Mouse (Mus musculus) ES-E14 (cell line): Measurements from ENCODE around the gene Klhl41. TPM values are rescaled to one million over a fixed set of nuclear protein-coding genes. Genes with fewer than 3 reads are reported as not detected.

Source experiments
- DNase-seq: peaks from one replicate; pipeline ENCODE4 v3.0.0-alpha.2; 2013; ENCODE audit warnings: low read depth, low spot score
- H3K27ac ChIP-seq: 2 replicates; pipeline ENCODE4 v1.5.1; 2012; ENCODE audit warnings: low read depth, mild to moderate bottlenecking, low read length, moderate library complexity, mixed read lengths; ENCODE audit not compliant: poor library complexity, insufficient read depth, severe bottlenecking
- H3K36me3 ChIP-seq: 2 replicates; pipeline ENCODE4 v1.6.1; 2012; ENCODE audit warnings: mild to moderate bottlenecking, low read length, moderate library complexity, mixed read lengths; ENCODE audit not compliant: control insufficient read depth, poor library complexity, insufficient read depth, severe bottlenecking
- H3K4me1 ChIP-seq, 2 experiments: fragments of 150-350 bp in 1 of 2; sonication (generic) in 1 of 2; 2 replicates each; pipeline ENCODE4 v1.6.1; 2012; ENCODE audit warnings: low read length in 2 of 2, mild to moderate bottlenecking in 1 of 2, mixed read lengths in 1 of 2; ENCODE audit not compliant: control insufficient read depth in 2 of 2, insufficient read depth in 2 of 2, poor library complexity in 1 of 2
- H3K4me3 ChIP-seq, 2 experiments: fragments of 150-350 bp in 1 of 2; sonication (generic) in 1 of 2; 2 replicates each; pipeline ENCODE4 v1.5.1; 2012; ENCODE audit warnings: low read length in 2 of 2, low read depth in 1 of 2, mild to moderate bottlenecking in 1 of 2, mixed read lengths in 1 of 2; ENCODE audit not compliant: insufficient read depth in 1 of 2, poor library complexity in 1 of 2, severe bottlenecking in 1 of 2
- H3K9ac ChIP-seq: 2 replicates; pipeline ENCODE4 v1.6.1; 2012; ENCODE audit warnings: low read depth, mild to moderate bottlenecking, low read length, mixed read lengths; ENCODE audit not compliant: poor library complexity, insufficient read depth, severe bottlenecking
- H3K9me3 ChIP-seq: fragments of 150-350 bp; sonication (generic); 2 replicates; pipeline ENCODE4 v1.6.1; 2012; ENCODE audit warnings: low read depth, mild to moderate bottlenecking, low read length; ENCODE audit not compliant: control insufficient read depth, insufficient read depth
- CHD2 ChIP-seq: IDR thresholded peaks from 2 replicates; pipeline ENCODE4 v1.6.1; 2014; ENCODE audit warnings: mild to moderate bottlenecking, low read depth, low read length, inconsistent platforms
- HCFC1 ChIP-seq: IDR thresholded peaks from 2 replicates; pipeline ENCODE4 v1.6.1; 2012; ENCODE audit warnings: low read length, inconsistent platforms, borderline replicate concordance; ENCODE audit not compliant: insufficient read depth
- MAFK ChIP-seq: IDR thresholded peaks from 2 replicates; pipeline ENCODE4 v1.6.1; 2014; ENCODE audit warnings: mild to moderate bottlenecking, low read depth, low read length, inconsistent platforms; ENCODE audit not compliant: insufficient read depth
- ZC3H11A ChIP-seq: IDR thresholded peaks from 2 replicates; pipeline ENCODE4 v1.6.1; 2012; ENCODE audit warnings: low read depth, mild to moderate bottlenecking, inconsistent platforms, low read length, borderline replicate concordance
- ZNF384 ChIP-seq: IDR thresholded peaks from 2 replicates; pipeline ENCODE4 v1.6.1; 2012; ENCODE audit warnings: low read depth, low read length, inconsistent platforms
- in situ Hi-C, 2 experiments: fragments of 600-800 bp; cut with MboI; formaldehyde crosslinking; loops; one replicate each; pipeline ENCODE4 v1.15.1; 2025; ENCODE audit warnings: low sequenced_read_pairs in 2 of 2, inconsistent platforms in 1 of 2; ENCODE audit not compliant: unreplicated experiment in 2 of 2
- total RNA-seq: library from RNA; depleted of rRNA; stranded (reverse); fragments of 300-350 nt; gene quantifications from 2 replicates; pipeline ENCODE4 v1.2.3, GENCODE M21; 2012

Gene Klhl41
- total RNA-seq, 1 experiment: 0.40 TPM

DNA sequence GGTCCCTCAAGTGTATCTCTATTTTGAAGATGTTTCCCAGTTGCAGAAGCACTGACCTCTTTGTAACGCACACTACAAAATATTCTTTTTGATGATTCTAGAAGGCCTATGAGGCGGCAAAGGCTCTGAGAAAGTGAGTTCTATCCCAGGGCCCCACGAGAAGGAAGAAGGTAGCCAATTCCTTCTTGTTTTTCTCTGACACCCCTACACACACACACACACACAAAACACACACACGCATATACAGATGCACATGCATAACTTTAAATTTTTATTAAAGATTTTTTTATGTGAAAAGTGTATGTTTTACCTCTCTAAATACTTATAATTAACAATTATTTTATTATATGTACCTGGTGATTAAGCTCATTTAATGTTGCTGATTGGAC is 43.7 kb downstream of the Klhl41 start:
- DNase-seq: no peak
- H3K9me3 ChIP-seq: no peaks in the 10 kb centered on the region
- 0 out of 4 replicates have a peak, but pooled peaks cover 0 to 2% of the 10 kb centered on the region in 2 experiments for H3K4me1 ChIP-seq
- H3K9ac ChIP-seq: no peak overlapping the region
- H3K27ac ChIP-seq: no peak overlapping the region
- in situ Hi-C loops: no loop called here
- TF ChIP-seq ZC3H11A (no peak), CHD2 (no peak), HCFC1 (no peak), MAFK (no peak), ZNF384 (no peak)
- H3K4me3 ChIP-seq: peak overlapping the region in 1 of 2 experiments; percentile 98; a peak in 2 of 4 replicates
- 0 out of 2 replicates have a peak, but pooled peaks cover 3% of the 10 kb centered on the region for H3K36me3 ChIP-seq

DNA sequence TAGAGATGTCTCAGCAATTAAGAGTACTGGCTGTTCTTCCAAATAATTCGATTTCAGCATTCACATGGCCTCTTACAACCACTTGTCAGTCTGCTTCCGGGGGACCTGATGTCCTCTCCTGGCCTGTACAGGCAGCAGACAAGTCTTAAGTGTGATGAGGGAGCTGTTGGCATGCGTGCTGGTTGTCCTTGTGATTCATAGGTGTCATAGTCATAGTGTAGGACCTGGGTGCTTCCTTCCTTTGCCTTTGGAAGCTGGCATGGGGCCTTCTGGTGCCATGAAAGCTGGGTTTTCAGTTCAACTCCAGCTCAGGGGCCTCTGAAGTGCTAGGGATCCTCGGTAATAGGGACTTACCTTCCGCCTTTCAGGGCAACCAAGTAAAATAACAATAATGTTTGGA is 44.2 kb downstream of the Klhl41 start:
- in situ Hi-C loops: no loop called here
- no peak for TF ChIP-seq ZC3H11A
- TF ChIP-seq ZNF384: no peak
- TF ChIP-seq CHD2: no peak
- TF ChIP-seq HCFC1: no peak
- no peak for TF ChIP-seq MAFK
- Histone ChIP-seq H3K9ac (no peak overlapping the region), H3K27ac (no peak overlapping the region), H3K9me3 (no peaks in the 10 kb centered on the region), H3K4me3 (no peak overlapping the region), H3K36me3 (0 out of 2 replicates have a peak, but pooled peaks cover 3% of the 10 kb centered on the region), H3K4me1 (0 out of 4 replicates have a peak, but pooled peaks cover 0 to 2% of the 10 kb centered on the region in 2 experiments)
- DNase-seq: no peak

DNA sequence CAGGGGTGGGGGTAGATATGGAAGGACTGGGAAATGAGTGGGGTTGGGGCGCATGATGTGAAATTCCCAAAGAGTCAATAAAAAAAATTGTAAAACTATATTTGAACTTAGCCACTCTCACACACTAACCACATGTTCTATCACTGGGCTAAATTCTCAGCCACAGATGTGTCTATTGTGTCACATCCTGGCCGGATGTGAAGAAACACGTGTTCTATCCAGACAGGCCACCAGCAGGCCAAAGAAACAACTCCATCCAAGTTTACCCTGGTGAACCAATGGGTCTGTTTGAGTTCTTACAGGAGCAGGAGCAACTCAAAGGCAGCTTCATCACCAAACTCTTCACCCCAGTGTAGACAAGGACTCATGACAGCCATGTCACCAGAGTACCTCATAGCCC is 46.6 kb downstream of the Klhl41 start:
- Histone ChIP-seq H3K4me3 (no peak overlapping the region), H3K27ac (no peak overlapping the region), H3K4me1 (0 out of 4 replicates have a peak, but pooled peaks cover 0 to 2% of the 10 kb centered on the region in 2 experiments), H3K36me3 (no peaks in the 10 kb centered on the region), H3K9me3 (no peaks in the 10 kb centered on the region), H3K9ac (no peak overlapping the region)
- in situ Hi-C loops: no loop called here
- no peak for DNase-seq
- TF ChIP-seq ZNF384 (no peak), HCFC1 (no peak), CHD2 (no peak), ZC3H11A (no peak), MAFK (no peak)

DNA sequence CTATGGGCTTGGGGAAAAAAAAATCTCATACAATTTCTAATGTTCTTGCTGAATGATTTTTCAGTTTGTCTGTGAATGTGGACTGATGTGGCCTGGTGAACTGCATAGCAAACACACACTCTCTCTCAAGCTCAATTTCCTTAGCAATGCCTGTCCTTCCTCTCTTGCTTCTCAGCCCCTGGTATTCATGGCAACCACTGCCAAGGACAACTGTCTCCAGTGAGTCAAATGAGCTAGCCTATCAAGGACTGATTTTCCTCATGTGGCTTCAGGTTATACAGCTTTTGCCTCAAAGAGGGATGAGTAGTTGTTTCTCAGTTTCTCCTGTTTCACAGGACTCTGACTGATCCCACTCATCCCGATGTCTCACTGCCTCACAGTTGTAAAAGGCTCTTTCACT is 49.2 kb downstream of the Klhl41 start:
- Histone ChIP-seq H3K9me3 (no peaks in the 10 kb centered on the region), H3K4me1 (peaks cover 0 to 4% of the 10 kb centered on the region in 2 experiments; a peak in 2 of 4 replicates), H3K4me3 (no peak overlapping the region), H3K36me3 (no peaks in the 10 kb centered on the region), H3K27ac (no peak overlapping the region), H3K9ac (no peak overlapping the region)
- in situ Hi-C loops: no loop called here
- TF ChIP-seq CHD2 (no peak), HCFC1 (no peak), ZNF384 (no peak), MAFK (no peak), ZC3H11A (no peak)
- no peak for DNase-seq

DNA sequence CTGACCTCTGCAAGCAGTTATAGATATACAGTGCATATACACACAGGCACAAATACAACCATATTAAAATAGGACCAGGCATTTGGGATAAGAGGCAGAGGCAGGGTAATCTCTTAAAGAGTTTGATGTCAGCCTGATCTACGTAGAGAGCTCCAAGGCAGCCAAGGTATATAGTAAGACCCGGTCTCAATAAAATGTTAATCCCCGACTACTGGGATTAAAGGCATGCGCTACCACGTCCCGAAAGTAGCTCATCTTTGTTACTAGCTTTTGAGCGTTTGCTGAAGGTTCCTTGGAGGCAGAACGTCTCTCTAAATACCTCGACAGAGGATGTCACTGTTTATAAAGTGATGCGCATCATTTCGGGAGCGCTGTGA is 52.3 kb downstream of the Klhl41 start, which contains the start of gene Ppig:
Gene Ppig (plus strand): TSS at position 273 of the 377 bp plus-strand sequence.
- DNase-seq: no peak
- in situ Hi-C loops: no loop called here
- Histone ChIP-seq H3K9ac (peak within 1 kb of the TSS; percentile 93), H3K4me1 (peaks cover 0 to 4% of the 10 kb centered on the region in 2 experiments; a peak in 2 of 4 replicates), H3K36me3 (no peaks in the 10 kb centered on the region), H3K9me3 (no peaks in the 10 kb centered on the region), H3K27ac (peak within 1 kb of the TSS; percentile 77), H3K4me3 (peak within 1 kb of the TSS; percentile 87 to 94)
- no peak for TF ChIP-seq ZNF384
- TF ChIP-seq ZC3H11A: no peak
- no peak for TF ChIP-seq CHD2
- no peak for TF ChIP-seq MAFK
- TF ChIP-seq HCFC1: no peak
